Mouse (Mus musculus): ENCODE measurements around the gene Tenm3.

Tenm3 gene

GRCm38 (mm10) chr8:48655381-48656043, 188.2 kb downstream of the Tenm3 start:
- DNase-seq = no peak

GRCm38 (mm10) chr8:48649845-48650244, 193.9 kb downstream of the Tenm3 start:
- DNase-seq = no peak

GRCm38 (mm10) chr8:48649415-48649814, 194.3 kb downstream of the Tenm3 start:
- DNase-seq = no peak

GRCm38 (mm10) chr8:48646110-48646509, 197.6 kb downstream of the Tenm3 start:
- no peak for DNase-seq

GRCm38 (mm10) chr8:48638129-48638528, 205.6 kb downstream of the Tenm3 start:
- no peak for DNase-seq

GRCm38 (mm10) chr8:48636979-48637378, 206.8 kb downstream of the Tenm3 start:
- DNase-seq = no peak

- no peak for DNase-seq
Measured at GRCm38 (mm10) chr8:48635815-48636214, 207.9 kb downstream of the Tenm3 start.

GRCm38 (mm10) chr8:48633426-48633825, 210.3 kb downstream of the Tenm3 start:
- no peak for DNase-seq

GRCm38 (mm10) chr8:48622517-48623153, 221.1 kb downstream of the Tenm3 start:
- DNase-seq = no peak

GRCm38 (mm10) chr8:48615088-48615487, 228.7 kb downstream of the Tenm3 start:
- no peak for DNase-seq

- no peak for DNase-seq
Measured at GRCm38 (mm10) chr8:48611934-48612512, 231.7 kb downstream of the Tenm3 start.

- no peak for DNase-seq
Measured at GRCm38 (mm10) chr8:48611126-48611525, 232.6 kb downstream of the Tenm3 start.

- no peak for DNase-seq
Measured at GRCm38 (mm10) chr8:48610316-48610715, 233.4 kb downstream of the Tenm3 start.

- DNase-seq = no peak
Measured at GRCm38 (mm10) chr8:48609684-48610083, 234.1 kb downstream of the Tenm3 start.

GRCm38 (mm10) chr8:48604190-48604897, 239.4 kb downstream of the Tenm3 start:
- no peak for DNase-seq

- DNase-seq = no peak
Measured at GRCm38 (mm10) chr8:48603165-48603840, 240.4 kb downstream of the Tenm3 start.

- no peak for DNase-seq
Measured at GRCm38 (mm10) chr8:48601621-48602020, 242.1 kb downstream of the Tenm3 start.

GRCm38 (mm10) chr8:48599028-48599427, 244.7 kb downstream of the Tenm3 start:
- no peak for DNase-seq

GRCm38 (mm10) chr8:48596332-48596731, 247.4 kb downstream of the Tenm3 start:
- no peak for DNase-seq

- DNase-seq = no peak
Measured at GRCm38 (mm10) chr8:48591818-48592217, 251.9 kb downstream of the Tenm3 start.

GRCm38 (mm10) chr8:48579732-48580131, 264.0 kb downstream of the Tenm3 start:
- no peak for DNase-seq

- no peak for DNase-seq
Measured at GRCm38 (mm10) chr8:48579144-48579543, 264.6 kb downstream of the Tenm3 start.

GRCm38 (mm10) chr8:48572941-48573340, 270.8 kb downstream of the Tenm3 start:
- no peak for DNase-seq

Data from right cerebral cortex, postnatal 25 days (tissue).